Mouse (Mus musculus): ENCODE data around the gene Olfr1377. TPM values are rescaled to one million over a fixed set of nuclear protein-coding genes. Genes with fewer than 3 reads are reported as not detected.

The Olfr1377 gene
- total RNA-seq, 4 experiments from 2014 or later, result not detected

Other genes starting within 250 kb of the Olfr1377 start
- gene Zfp354c, start 154.2 kb upstream of the Olfr1377 start, total RNA-seq (2022), result 1 to 10 TPM; 5.7 to 9.9 (median 7.6) TPM
- 1 to 10 TPM; 1.0 to 1.5 (median 1.2) TPM for gene Zfp879, start 140.4 kb upstream of the Olfr1377 start, total RNA-seq (2022)
- gene Grm6, start 131.3 kb upstream of the Olfr1377 start, total RNA-seq (2022), result not detected
- 1 to 10 TPM; 4.0 to 6.1 (median 4.8) TPM for gene Zfp454, start 94.3 kb upstream of the Olfr1377 start, total RNA-seq (2022)
- gene Zfp2, start 65.8 kb upstream of the Olfr1377 start, total RNA-seq (2022), result 10 to 100 TPM in 3 of 4 experiments, 1 to 10 TPM in 1; 9.4 to 12.8 (median 11.0) TPM
- 1 to 10 TPM; 1.7 to 4.7 (median 3.3) TPM for gene Zfp354b, start 50.3 kb upstream of the Olfr1377 start, total RNA-seq (2022)
- gene 4933414I15Rik, start 38.2 kb upstream of the Olfr1377 start, total RNA-seq (2022), result not detected
- gene Prop1, start 28.2 kb upstream of the Olfr1377 start, total RNA-seq (2022), result not detected
- gene Olfr1378, start 15.4 kb upstream of the Olfr1377 start, total RNA-seq (2022), result not detected
- gene Olfr51, start 21.6 kb downstream of the Olfr1377 start, total RNA-seq (2022), result not detected
- gene Olfr54, start 32.3 kb downstream of the Olfr1377 start, total RNA-seq (2022), result under 1 TPM; 0.15 to 0.91 (median 0.39) TPM
- not detected for gene Olfr1375, start 66.1 kb downstream of the Olfr1377 start, total RNA-seq (2022)
- 10 to 100 TPM in 2 of 4 experiments, 1 to 10 TPM in 2; 5.7 to 12.4 (median 9.7) TPM for gene Zfp354a, start 77.3 kb downstream of the Olfr1377 start, total RNA-seq (2022)
- gene Gm12569, start 238.5 kb downstream of the Olfr1377 start, total RNA-seq (2022), result not detected

Measured in adrenal gland, adult 8-10 months (tissue).